Mouse (Mus musculus): ENCODE measurements at regions not wholly inside any gene's neighbourhood (a gene's known extent, or its start where the extent isn't known, plus 50 kb on each side); places are given as distances from the start of the nearest gene placed in this dataset.
"Not testable (repeated sequence)": the region's sequence is repeated elsewhere in the genome, so short reads cannot be mapped to it uniquely, and the experiment has no call there.

DNA sequence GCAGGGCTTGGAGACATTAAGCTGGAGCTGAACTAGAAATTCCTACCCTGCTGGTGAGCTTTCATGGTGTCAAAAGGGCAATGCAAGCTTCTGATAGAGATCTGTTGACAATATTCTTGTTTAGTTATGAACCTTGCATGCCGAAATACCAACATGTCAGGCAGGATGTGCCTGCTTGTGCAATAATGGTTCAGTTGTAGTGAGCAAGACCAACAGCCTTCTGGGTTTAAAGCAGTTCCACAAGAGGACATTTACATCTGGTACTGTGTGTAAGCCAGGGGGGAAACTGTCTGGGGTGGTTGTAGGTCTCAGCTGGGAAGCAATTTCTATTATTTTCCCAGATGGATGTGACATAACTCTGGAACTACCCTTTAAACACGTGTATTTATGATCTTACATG is 987.6 kb upstream of the Gm38303 start:
- H3K4me1 ChIP-seq, result no peaks in the 10 kb centered on the region
- no peak overlapping the region for H3K4me3 ChIP-seq (replicated peaks)
- H3K27ac ChIP-seq (replicated peaks), result no peak overlapping the region
- H3K4me2 ChIP-seq (replicated peaks), result no peak overlapping the region
- WGBS, result 51% methylated on average over 2 of the region's 2 CpGs
- no peaks in the 10 kb centered on the region for H3K36me3 ChIP-seq
- H3K27me3 ChIP-seq, result no peaks in the 10 kb centered on the region
- no peaks in the 10 kb centered on the region for H3K9me3 ChIP-seq (replicated peaks)
- no peak for ATAC-seq (ENCODE audit: insufficient number of reproducible peaks, low FRiP score, low TSS enrichment, low read depth)
- H3K9ac ChIP-seq, result no peak overlapping the region

DNA sequence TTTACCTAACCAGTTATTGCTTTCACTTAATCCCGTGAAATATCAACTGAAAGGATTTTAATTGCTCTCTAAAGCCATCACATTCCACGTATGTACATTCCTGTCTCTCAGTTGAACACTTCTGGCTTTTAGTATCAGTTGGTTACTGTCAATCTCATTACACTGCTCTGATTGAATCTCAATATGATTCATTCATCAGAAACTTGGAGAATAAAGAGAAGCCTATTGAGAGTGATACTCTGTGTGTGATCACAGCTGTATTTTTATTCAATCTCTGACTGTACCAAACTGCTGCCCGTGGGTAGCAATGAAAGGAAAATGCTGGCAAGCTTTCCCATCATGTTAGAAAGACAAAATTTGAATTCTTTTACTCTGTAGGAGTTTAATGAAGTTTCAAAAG is 957.5 kb upstream of the Gm38303 start:
- Histone ChIP-seq H3K27me3 (no peaks in the 10 kb centered on the region), H3K9ac (no peak overlapping the region), H3K36me3 (no peaks in the 10 kb centered on the region), H3K4me1 (no peaks in the 10 kb centered on the region), H3K4me2 (replicated peaks) (no peak overlapping the region), H3K9me3 (replicated peaks) (no peaks in the 10 kb centered on the region), H3K27ac (replicated peaks) (no peak overlapping the region), H3K4me3 (replicated peaks) (no peak overlapping the region)
- 66% methylated on average over 3 of the region's 3 CpGs for WGBS
- no peak for ATAC-seq (ENCODE audit: insufficient number of reproducible peaks, low FRiP score, low TSS enrichment, low read depth)

DNA sequence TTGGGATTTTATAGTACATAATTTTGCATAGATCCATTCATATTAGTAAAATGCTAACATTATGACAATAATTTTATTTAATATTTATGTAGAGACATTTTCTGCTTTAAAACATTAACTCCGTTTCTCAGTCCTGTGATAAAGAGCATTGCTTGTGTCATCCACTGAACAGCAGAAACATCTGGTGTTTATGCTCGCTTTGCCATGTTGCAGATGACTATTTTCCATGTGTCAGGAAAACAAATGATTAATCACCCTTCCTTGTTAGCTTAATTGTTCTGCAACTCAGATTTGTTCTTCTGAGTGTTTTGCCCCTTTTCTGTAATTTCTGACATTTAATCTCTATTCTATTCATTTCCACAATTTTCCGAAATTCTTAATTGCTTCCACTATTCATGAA is 925.6 kb upstream of the Gm38303 start:
- Histone ChIP-seq H3K27ac (replicated peaks) (no peak overlapping the region), H3K9ac (no peak overlapping the region), H3K9me3 (replicated peaks) (no peaks in the 10 kb centered on the region), H3K36me3 (no peaks in the 10 kb centered on the region), H3K4me1 (no peaks in the 10 kb centered on the region), H3K4me2 (replicated peaks) (no peak overlapping the region), H3K4me3 (replicated peaks) (no peak overlapping the region), H3K27me3 (no peaks in the 10 kb centered on the region)
- WGBS, result 71% methylated on average over 3 of the region's 3 CpGs
- ATAC-seq (ENCODE audit: insufficient number of reproducible peaks, low FRiP score, low TSS enrichment, low read depth), result no peak

- H3K27ac ChIP-seq (replicated peaks), result no peak overlapping the region
- no peaks in the 10 kb centered on the region for H3K9me3 ChIP-seq (replicated peaks)
- H3K27me3 ChIP-seq, result no peaks in the 10 kb centered on the region
- 80% methylated on average over 2 of the region's 2 CpGs for WGBS
- H3K4me1 ChIP-seq, result no peaks in the 10 kb centered on the region
- no peak overlapping the region for H3K4me3 ChIP-seq (replicated peaks)
- H3K4me2 ChIP-seq (replicated peaks), result no peak overlapping the region
- ATAC-seq (ENCODE audit: insufficient number of reproducible peaks, low FRiP score, low TSS enrichment, low read depth), result no peak
- H3K9ac ChIP-seq, result no peak overlapping the region
- H3K36me3 ChIP-seq, result no peaks in the 10 kb centered on the region
Measured at GRCm38 (mm10) chr3:11213996-11214395, 878.5 kb upstream of the Gm38303 start.

GRCm38 (mm10) chr3:11212921-11213648 is 877.6 kb upstream of the Gm38303 start:
- H3K9ac ChIP-seq; H3K4me1 ChIP-seq; H3K9me3 ChIP-seq (replicated peaks); ATAC-seq (ENCODE audit: insufficient number of reproducible peaks, low FRiP score, low TSS enrichment, low read depth); H3K27me3 ChIP-seq; H3K27ac ChIP-seq (replicated peaks); H3K36me3 ChIP-seq: not testable (repeated sequence)
- Histone ChIP-seq H3K4me3 (replicated peaks) (peak overlapping the region; percentile 17), H3K4me2 (replicated peaks) (peak overlapping the region; percentile 32)
- WGBS, result 27% methylated on average over 9 of the region's 9 CpGs

DNA sequence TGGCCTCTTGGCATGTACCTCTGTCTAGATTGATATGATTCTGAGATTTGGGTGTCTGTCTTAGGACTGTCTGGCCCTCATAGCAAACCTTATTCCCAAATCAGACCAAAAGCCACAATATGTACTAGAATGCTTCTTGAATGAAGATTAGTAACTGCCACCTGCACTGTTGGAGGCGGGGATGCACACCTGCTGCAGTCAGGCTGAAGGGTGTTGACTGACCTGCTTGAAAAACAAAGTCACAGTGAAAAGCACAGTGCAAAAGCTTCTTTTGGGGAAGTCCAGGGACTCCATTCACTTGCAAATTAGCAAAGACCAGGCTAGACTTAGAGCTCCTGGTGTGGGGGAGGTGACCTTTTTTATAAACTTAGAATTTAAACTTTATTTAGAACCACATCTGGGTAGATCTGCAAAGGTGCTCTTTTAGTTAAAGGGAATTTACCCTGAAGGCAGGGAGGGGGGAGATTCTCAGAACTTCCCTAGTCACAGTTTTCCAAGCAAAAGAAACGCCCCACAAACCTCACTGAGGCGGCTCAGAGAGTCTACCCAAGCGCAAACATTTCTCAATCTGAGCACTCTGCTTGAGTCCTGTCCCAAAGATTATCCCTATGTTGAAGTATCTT is 876.9 kb upstream of the Gm38303 start:
- H3K27ac ChIP-seq (replicated peaks); H3K27me3 ChIP-seq; H3K9me3 ChIP-seq (replicated peaks); H3K4me3 ChIP-seq (replicated peaks); H3K9ac ChIP-seq; H3K4me1 ChIP-seq; H3K36me3 ChIP-seq; ATAC-seq (ENCODE audit: insufficient number of reproducible peaks, low FRiP score, low TSS enrichment, low read depth); H3K4me2 ChIP-seq (replicated peaks): not testable (repeated sequence)
- 58% methylated on average over 4 of the region's 4 CpGs for WGBS

- not testable (repeated sequence) for H3K27me3 ChIP-seq; H3K4me1 ChIP-seq; H3K9me3 ChIP-seq (replicated peaks); H3K27ac ChIP-seq (replicated peaks); H3K4me2 ChIP-seq (replicated peaks); H3K4me3 ChIP-seq (replicated peaks); H3K36me3 ChIP-seq; ATAC-seq (ENCODE audit: insufficient number of reproducible peaks, low FRiP score, low TSS enrichment, low read depth); H3K9ac ChIP-seq
- 62% methylated on average over 10 of the region's 10 CpGs for WGBS
Measured at GRCm38 (mm10) chr3:11210920-11211811, 875.7 kb upstream of the Gm38303 start.

DNA sequence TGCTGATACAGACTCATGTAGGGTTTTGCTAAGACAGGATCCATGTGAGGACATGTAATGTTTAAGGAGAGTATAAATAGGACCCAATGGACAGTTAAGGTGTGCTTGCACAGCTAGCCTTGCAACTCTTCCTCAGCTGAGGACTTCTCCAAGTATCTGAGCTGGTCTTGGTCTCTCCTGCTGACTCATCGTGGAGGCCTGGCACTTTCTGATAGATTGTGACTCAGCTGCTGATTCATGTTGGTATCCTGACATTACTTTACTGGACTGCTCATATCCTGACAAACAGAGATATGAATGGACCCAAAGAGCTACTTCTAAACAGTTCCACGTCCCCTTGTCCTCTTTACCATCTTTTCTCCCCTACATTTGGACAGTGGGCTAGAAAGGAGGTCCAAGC is 838.5 kb upstream of the Gm38303 start:
- Histone ChIP-seq H3K27me3 (no peaks in the 10 kb centered on the region), H3K36me3 (no peaks in the 10 kb centered on the region), H3K4me2 (replicated peaks) (no peak overlapping the region), H3K4me1 (no peaks in the 10 kb centered on the region), H3K9me3 (replicated peaks) (no peaks in the 10 kb centered on the region), H3K4me3 (replicated peaks) (no peak overlapping the region), H3K9ac (no peak overlapping the region), H3K27ac (replicated peaks) (no peak overlapping the region)
- WGBS, result 65% methylated on average over 2 of the region's 2 CpGs
- ATAC-seq (ENCODE audit: insufficient number of reproducible peaks, low FRiP score, low TSS enrichment, low read depth), result no peak

DNA sequence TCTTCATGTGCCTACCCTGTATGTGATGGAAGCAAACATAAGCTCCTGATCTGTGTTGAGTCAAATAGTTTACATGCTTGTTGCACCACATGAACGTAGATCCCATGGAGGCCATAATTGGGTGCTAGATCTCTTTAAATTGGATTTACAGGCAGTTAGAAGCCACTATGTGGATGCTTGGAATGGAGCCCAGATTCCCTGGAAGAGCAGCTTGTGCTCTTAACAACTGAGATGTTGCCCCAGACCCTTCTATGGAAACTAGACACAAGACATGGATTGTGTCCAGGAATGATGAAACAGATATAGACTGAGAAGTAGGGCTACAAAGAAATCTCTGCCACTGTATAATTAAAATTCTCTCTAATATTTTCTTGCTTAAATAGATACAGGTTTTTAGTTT is 819.9 kb upstream of the Gm38303 start:
- Histone ChIP-seq H3K4me1 (no peaks in the 10 kb centered on the region), H3K27me3 (no peaks in the 10 kb centered on the region), H3K9ac (no peak overlapping the region), H3K36me3 (no peaks in the 10 kb centered on the region), H3K27ac (replicated peaks) (no peak overlapping the region), H3K9me3 (replicated peaks) (no peaks in the 10 kb centered on the region), H3K4me3 (replicated peaks) (no peak overlapping the region), H3K4me2 (replicated peaks) (no peak overlapping the region)
- whole genome bisulfite sequencing, result 38% methylated on average over 1 of the region's 1 CpGs
- no peak for ATAC-seq (ENCODE audit: insufficient number of reproducible peaks, low FRiP score, low TSS enrichment, low read depth)

All from embryonic facial prominence, embryonic 15.5 days (tissue).